Mouse (Mus musculus): Measurements from ENCODE around the gene Slc7a6. TPM values are rescaled to one million over a fixed set of nuclear protein-coding genes. Genes with fewer than 3 reads are reported as not detected.

Gene Slc7a6
- polyA plus RNA-seq, 1 experiment from 2014 or later = 40.4 TPM

DNA sequence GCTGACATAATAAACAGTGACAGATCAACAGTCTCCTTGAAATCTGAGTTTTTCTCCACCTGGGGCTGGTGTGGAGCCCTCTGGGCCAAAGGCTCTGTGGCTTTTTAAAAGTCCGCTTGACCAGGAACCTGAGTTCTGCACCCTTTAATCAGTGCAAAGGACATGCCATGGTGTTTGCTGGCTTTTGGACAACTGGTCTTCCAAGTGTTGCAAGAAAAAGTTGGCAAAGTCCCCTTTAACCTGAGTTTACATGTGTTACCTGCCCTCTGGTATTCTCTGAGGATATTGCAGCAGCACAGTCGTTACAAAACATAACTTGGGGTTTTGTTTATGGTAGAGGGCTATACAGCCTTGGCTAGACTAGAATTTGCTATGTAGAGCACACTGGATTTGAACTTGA is 38.2 kb upstream of the Slc7a6 start:
- Histone ChIP-seq H3K9me3 (ENCODE audit: control insufficient read depth, low read length) (no peaks in the 10 kb centered on the region), H3K4me3 (ENCODE audit: control insufficient read depth in 1 of 2, insufficient read depth in 1 of 2, low read depth in 1 of 2, low read length in 2 of 2) (no peak overlapping the region), H3K27ac (replicated peaks in 1 of 2; ENCODE audit: control insufficient read depth in 1 of 2, insufficient read depth in 1 of 2, low read depth in 2 of 2, low read length in 2 of 2) (no peak overlapping the region), H3K4me2 (ENCODE audit: low read length) (no peak overlapping the region), H3K9ac (ENCODE audit: low read length) (no peak overlapping the region), H3K27me3 (ENCODE audit: control insufficient read depth, insufficient read depth, low read length) (peaks cover 20% of the 10 kb centered on the region), H3K36me3 (ENCODE audit: control insufficient read depth, insufficient read depth, low read length) (peaks cover 52% of the 10 kb centered on the region), H3K4me1 (ENCODE audit: control insufficient read depth in 2 of 2, insufficient read depth in 2 of 2, low read length in 2 of 2) (peaks cover 0 to 2% of the 10 kb centered on the region in 2 experiments; a peak in 1 of 4 replicates)
- 89% methylated on average over 2 of the region's 2 CpGs for WGBS
- no peak for ATAC-seq (ENCODE audit: insufficient number of reproducible peaks, insufficient read depth, low FRiP score, low read depth)

GRCm38 (mm10) chr8:106131021-106131420 is 37.6 kb upstream of the Slc7a6 start:
- H3K27me3 ChIP-seq (ENCODE audit: control insufficient read depth, insufficient read depth, low read length) = peaks cover 26% of the 10 kb centered on the region
- peaks cover 0 to 7% of the 10 kb centered on the region in 2 experiments; a peak in 3 of 4 replicates for H3K4me1 ChIP-seq (ENCODE audit: control insufficient read depth in 2 of 2, insufficient read depth in 2 of 2, low read length in 2 of 2)
- ATAC-seq (ENCODE audit: insufficient number of reproducible peaks, insufficient read depth, low FRiP score, low read depth) = no peak
- peaks cover 52% of the 10 kb centered on the region for H3K36me3 ChIP-seq (ENCODE audit: control insufficient read depth, insufficient read depth, low read length)
- 88% methylated on average over 4 of the region's 4 CpGs for WGBS
- H3K4me3 ChIP-seq (ENCODE audit: control insufficient read depth in 1 of 2, insufficient read depth in 1 of 2, low read depth in 1 of 2, low read length in 2 of 2) = no peak overlapping the region
- no peak overlapping the region for H3K4me2 ChIP-seq (ENCODE audit: low read length)
- no peak overlapping the region for H3K9ac ChIP-seq (ENCODE audit: low read length)
- H3K9me3 ChIP-seq (ENCODE audit: control insufficient read depth, low read length) = no peaks in the 10 kb centered on the region
- no peak overlapping the region for H3K27ac ChIP-seq (replicated peaks in 1 of 2; ENCODE audit: control insufficient read depth in 1 of 2, insufficient read depth in 1 of 2, low read depth in 2 of 2, low read length in 2 of 2)

- no peak overlapping the region for H3K4me2 ChIP-seq (ENCODE audit: low read length)
- WGBS = 79% methylated on average over 7 of the region's 7 CpGs
- ATAC-seq (ENCODE audit: insufficient number of reproducible peaks, insufficient read depth, low FRiP score, low read depth) = no peak
- H3K4me1 ChIP-seq (ENCODE audit: control insufficient read depth in 2 of 2, insufficient read depth in 2 of 2, low read length in 2 of 2) = peaks cover 0 to 13% of the 10 kb centered on the region in 2 experiments; a peak in 3 of 4 replicates
- no peak overlapping the region for H3K4me3 ChIP-seq (ENCODE audit: control insufficient read depth in 1 of 2, insufficient read depth in 1 of 2, low read depth in 1 of 2, low read length in 2 of 2)
- no peak overlapping the region for H3K9ac ChIP-seq (ENCODE audit: low read length)
- H3K9me3 ChIP-seq (ENCODE audit: control insufficient read depth, low read length) = no peaks in the 10 kb centered on the region
- peaks cover 29% of the 10 kb centered on the region for H3K27me3 ChIP-seq (ENCODE audit: control insufficient read depth, insufficient read depth, low read length)
- H3K27ac ChIP-seq (replicated peaks in 1 of 2; ENCODE audit: control insufficient read depth in 1 of 2, insufficient read depth in 1 of 2, low read depth in 2 of 2, low read length in 2 of 2) = no peak overlapping the region
- peaks cover 52% of the 10 kb centered on the region for H3K36me3 ChIP-seq (ENCODE audit: control insufficient read depth, insufficient read depth, low read length)
Observed at GRCm38 (mm10) chr8:106131488-106132222, 37.0 kb upstream of the Slc7a6 start.

DNA sequence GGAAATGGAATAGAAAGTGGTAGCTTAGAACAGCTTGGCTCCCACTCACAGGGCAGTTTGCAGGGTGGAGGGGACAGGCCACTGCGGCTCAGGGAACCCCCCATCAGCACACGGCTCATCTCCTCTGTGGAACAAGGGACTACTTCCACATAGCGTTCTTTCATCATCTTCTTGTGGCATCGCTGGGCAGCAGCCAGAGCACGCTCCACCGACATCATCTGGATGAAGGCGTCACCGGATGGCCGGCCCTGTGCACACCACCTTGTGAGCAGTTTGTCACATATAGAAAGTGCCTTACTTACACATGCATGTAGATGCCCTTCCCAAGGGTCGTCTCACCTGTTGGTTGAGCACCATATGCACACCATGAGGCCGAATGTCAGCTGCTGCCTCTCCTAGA is 36.3 kb upstream of the Slc7a6 start:
- ATAC-seq (ENCODE audit: insufficient number of reproducible peaks, insufficient read depth, low FRiP score, low read depth) = no peak
- 90% methylated on average over 11 of the region's 11 CpGs for WGBS
- Histone ChIP-seq H3K9me3 (ENCODE audit: control insufficient read depth, low read length) (no peaks in the 10 kb centered on the region), H3K9ac (ENCODE audit: low read length) (no peak overlapping the region), H3K4me3 (ENCODE audit: control insufficient read depth in 1 of 2, insufficient read depth in 1 of 2, low read depth in 1 of 2, low read length in 2 of 2) (no peak overlapping the region), H3K4me2 (ENCODE audit: low read length) (no peak overlapping the region), H3K27ac (replicated peaks in 1 of 2; ENCODE audit: control insufficient read depth in 1 of 2, insufficient read depth in 1 of 2, low read depth in 2 of 2, low read length in 2 of 2) (no peak overlapping the region), H3K27me3 (ENCODE audit: control insufficient read depth, insufficient read depth, low read length) (peaks cover 29% of the 10 kb centered on the region), H3K36me3 (ENCODE audit: control insufficient read depth, insufficient read depth, low read length) (peaks cover 47% of the 10 kb centered on the region), H3K4me1 (ENCODE audit: control insufficient read depth in 2 of 2, insufficient read depth in 2 of 2, low read length in 2 of 2) (peaks cover 4 to 20% of the 10 kb centered on the region in 2 experiments; a peak in 3 of 4 replicates)

GRCm38 (mm10) chr8:106133526-106133925 is 35.1 kb upstream of the Slc7a6 start:
- Histone ChIP-seq H3K9ac (ENCODE audit: low read length) (no peak overlapping the region), H3K36me3 (ENCODE audit: control insufficient read depth, insufficient read depth, low read length) (peaks cover 35% of the 10 kb centered on the region), H3K4me2 (ENCODE audit: low read length) (no peak overlapping the region), H3K9me3 (ENCODE audit: control insufficient read depth, low read length) (no peaks in the 10 kb centered on the region), H3K4me3 (ENCODE audit: control insufficient read depth in 1 of 2, insufficient read depth in 1 of 2, low read depth in 1 of 2, low read length in 2 of 2) (no peak overlapping the region), H3K27me3 (ENCODE audit: control insufficient read depth, insufficient read depth, low read length) (peaks cover 29% of the 10 kb centered on the region), H3K27ac (replicated peaks in 1 of 2; ENCODE audit: control insufficient read depth in 1 of 2, insufficient read depth in 1 of 2, low read depth in 2 of 2, low read length in 2 of 2) (no peak overlapping the region), H3K4me1 (ENCODE audit: control insufficient read depth in 2 of 2, insufficient read depth in 2 of 2, low read length in 2 of 2) (peaks cover 6 to 28% of the 10 kb centered on the region in 2 experiments; a peak in 3 of 4 replicates)
- ATAC-seq (ENCODE audit: insufficient number of reproducible peaks, insufficient read depth, low FRiP score, low read depth) = no peak
- 64% methylated on average over 13 of the region's 13 CpGs for WGBS

DNA sequence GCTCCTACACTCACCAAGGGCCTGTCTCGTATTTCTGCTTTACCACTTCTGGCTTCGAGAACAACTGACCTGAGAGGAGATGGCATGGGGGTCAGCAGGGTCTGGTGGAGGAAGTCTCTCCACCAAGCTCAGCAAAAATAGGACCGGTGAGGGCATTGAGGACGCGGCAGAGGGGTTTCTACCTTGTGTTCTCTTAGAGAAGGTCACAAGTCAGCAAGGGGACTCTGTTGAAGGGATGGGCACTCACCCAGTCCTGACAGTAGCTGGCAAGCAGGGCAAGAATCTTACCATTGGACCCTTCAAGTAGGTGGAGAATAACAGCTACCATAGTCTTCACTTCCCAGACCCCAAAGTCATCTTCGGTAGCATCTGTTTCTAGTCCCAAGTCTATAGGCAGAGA is 34.7 kb upstream of the Slc7a6 start:
- Histone ChIP-seq H3K36me3 (ENCODE audit: control insufficient read depth, insufficient read depth, low read length) (peaks cover 31% of the 10 kb centered on the region), H3K27me3 (ENCODE audit: control insufficient read depth, insufficient read depth, low read length) (peaks cover 29% of the 10 kb centered on the region), H3K4me3 (ENCODE audit: control insufficient read depth in 1 of 2, insufficient read depth in 1 of 2, low read depth in 1 of 2, low read length in 2 of 2) (no peak overlapping the region), H3K4me1 (ENCODE audit: control insufficient read depth in 2 of 2, insufficient read depth in 2 of 2, low read length in 2 of 2) (peaks cover 6 to 32% of the 10 kb centered on the region in 2 experiments; a peak in 3 of 4 replicates), H3K4me2 (ENCODE audit: low read length) (no peak overlapping the region), H3K9me3 (ENCODE audit: control insufficient read depth, low read length) (no peaks in the 10 kb centered on the region), H3K27ac (replicated peaks in 1 of 2; ENCODE audit: control insufficient read depth in 1 of 2, insufficient read depth in 1 of 2, low read depth in 2 of 2, low read length in 2 of 2) (no peak overlapping the region), H3K9ac (ENCODE audit: low read length) (no peak overlapping the region)
- WGBS = 71% methylated on average over 6 of the region's 6 CpGs
- ATAC-seq (ENCODE audit: insufficient number of reproducible peaks, insufficient read depth, low FRiP score, low read depth) = no peak

DNA sequence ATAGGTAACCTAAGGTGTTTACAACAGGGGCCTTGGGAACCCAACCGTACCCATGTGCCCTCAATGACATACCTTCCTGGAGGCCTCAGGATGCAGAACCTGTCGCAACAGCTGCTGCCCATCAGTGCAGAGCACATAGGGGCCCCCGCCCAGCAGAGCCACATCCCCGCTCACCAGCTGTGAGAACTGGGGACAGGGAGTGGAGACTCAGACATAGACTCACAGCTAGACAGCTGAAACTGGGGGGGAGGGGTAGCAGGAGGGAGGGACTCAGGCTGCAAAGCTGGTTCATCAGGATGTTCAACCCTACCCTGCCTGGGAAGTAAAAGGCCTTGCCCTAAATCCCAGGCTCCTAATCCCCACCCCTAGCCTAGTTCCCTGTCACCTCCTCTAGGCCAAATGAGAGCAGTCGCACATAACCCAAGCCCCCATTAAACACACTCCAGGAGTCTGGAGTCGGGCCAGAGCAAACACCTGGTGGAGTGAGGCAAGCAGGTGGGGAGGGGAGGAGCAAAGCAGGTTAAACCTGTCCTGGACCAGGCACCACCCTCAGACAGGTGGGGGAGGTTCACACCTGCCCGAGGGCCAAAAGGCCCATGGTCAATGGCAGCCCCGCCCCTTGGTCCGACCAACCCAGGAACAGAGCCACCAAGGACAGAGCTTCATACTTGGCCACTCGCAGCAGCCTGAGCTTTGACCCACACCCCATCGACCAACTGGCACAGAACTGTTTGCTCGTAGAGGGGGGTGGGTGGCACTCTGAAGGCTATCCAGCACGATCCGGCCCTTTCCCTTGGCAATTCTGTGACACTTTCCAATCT is 33.7 kb upstream of the Slc7a6 start:
- WGBS = 33% methylated on average over 14 of the region's 14 CpGs
- Histone ChIP-seq H3K4me1 (ENCODE audit: control insufficient read depth in 2 of 2, insufficient read depth in 2 of 2, low read length in 2 of 2) (peaks cover 6 to 32% of the 10 kb centered on the region in 2 experiments; a peak in 3 of 4 replicates), H3K9me3 (ENCODE audit: control insufficient read depth, low read length) (no peaks in the 10 kb centered on the region), H3K9ac (ENCODE audit: low read length) (no peak overlapping the region), H3K27ac (replicated peaks in 1 of 2; ENCODE audit: control insufficient read depth in 1 of 2, insufficient read depth in 1 of 2, low read depth in 2 of 2, low read length in 2 of 2) (no peak overlapping the region), H3K27me3 (ENCODE audit: control insufficient read depth, insufficient read depth, low read length) (peaks cover 29% of the 10 kb centered on the region), H3K4me2 (ENCODE audit: low read length) (no peak overlapping the region), H3K4me3 (ENCODE audit: control insufficient read depth in 1 of 2, insufficient read depth in 1 of 2, low read depth in 1 of 2, low read length in 2 of 2) (no peak overlapping the region), H3K36me3 (ENCODE audit: control insufficient read depth, insufficient read depth, low read length) (peaks cover 21% of the 10 kb centered on the region)
- ATAC-seq (ENCODE audit: insufficient number of reproducible peaks, insufficient read depth, low FRiP score, low read depth) = no peak

All from heart, embryonic 14.5 days (tissue).